Mouse (Mus musculus) layer of hippocampus, postnatal 10 days (tissue): ENCODE measurements around the gene Pof1b. TPM values are rescaled to one million over a fixed set of nuclear protein-coding genes. Genes with fewer than 3 reads are reported as not detected.

ENCODE experiments used
- DNase-seq, 2 experiments: peaks; one replicate each; pipeline ENCODE4 v3.0.0; 2021; ENCODE audit warnings: low spot score in 2 of 2
- long read RNA-seq: library from polyadenylated mRNA; stranded (forward); transcript quantifications from one replicate; pipeline ENCODE4 v2.0.0, GENCODE M21; 2023
- total RNA-seq, 2 experiments: library from RNA; stranded (reverse); gene quantifications; 2 replicates each; pipeline ENCODE4 v1.2.3; 2021

Gene Pof1b
- total RNA-seq, result not detected
- long read RNA-seq, result 0 reads

DNA sequence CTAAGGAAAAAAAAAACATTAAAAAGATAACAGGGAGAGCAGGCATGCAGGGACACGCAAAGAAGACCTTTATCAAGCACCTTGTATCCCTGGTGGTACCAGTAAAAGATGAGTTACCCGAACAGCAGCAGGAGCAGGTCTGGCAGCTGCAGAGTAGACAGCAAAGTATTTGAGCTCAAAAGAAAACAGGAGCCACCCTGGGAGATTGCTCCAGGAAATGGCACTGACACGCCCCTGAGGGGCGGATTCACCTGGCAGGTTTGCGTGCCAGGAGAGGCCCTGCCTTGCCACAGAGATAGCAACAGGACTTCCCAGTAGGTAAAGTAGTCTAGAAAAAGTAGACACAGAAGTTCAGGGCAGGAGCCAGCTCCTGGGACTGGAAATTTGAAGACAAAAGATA lies at the start of gene Pof1b:
Gene Pof1b (minus strand): TSS at position 144 of the 400 bp plus-strand sequence.
- DNase-seq, result no peak

DNA sequence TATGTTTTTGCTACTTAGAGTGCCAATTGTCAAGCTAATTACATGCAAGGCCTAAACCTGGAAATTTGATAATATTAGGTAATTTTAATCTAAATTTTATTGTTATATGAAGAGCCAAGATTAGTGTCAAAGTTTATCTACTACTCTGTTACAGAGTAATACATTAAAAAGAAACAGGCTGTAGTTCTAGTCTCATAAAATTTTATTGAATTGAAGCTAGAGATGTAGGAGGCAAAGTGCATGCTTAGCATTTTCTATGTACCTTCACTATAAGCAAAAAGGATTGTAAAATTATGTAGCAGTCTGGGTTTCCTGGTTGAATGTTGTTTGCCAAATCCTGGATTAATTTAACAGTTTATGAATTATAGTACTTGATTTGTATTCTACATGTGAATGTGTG lies 18.1 kb upstream of the Pof1b start:
- DNase-seq, result no peak

DNA sequence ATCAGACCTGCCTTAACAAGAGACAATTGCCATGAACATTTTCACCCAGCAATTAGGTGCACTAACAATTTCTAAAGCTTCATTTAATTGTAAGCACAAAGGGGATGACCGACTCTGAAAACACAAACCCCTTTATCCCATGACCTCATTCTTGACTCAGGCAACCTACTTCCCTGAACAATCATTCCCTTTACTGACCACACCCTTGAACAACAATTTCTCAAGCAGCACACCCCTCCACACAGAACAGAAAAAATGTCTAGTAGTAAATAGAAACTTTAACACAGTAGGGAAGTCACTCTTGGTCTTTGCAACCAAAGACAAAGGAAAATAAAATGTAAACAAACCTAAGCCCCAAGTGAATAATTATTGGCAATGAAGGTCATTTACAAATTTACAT lies 4.1 kb downstream of the Pof1b start:
- no peak for DNase-seq

DNA sequence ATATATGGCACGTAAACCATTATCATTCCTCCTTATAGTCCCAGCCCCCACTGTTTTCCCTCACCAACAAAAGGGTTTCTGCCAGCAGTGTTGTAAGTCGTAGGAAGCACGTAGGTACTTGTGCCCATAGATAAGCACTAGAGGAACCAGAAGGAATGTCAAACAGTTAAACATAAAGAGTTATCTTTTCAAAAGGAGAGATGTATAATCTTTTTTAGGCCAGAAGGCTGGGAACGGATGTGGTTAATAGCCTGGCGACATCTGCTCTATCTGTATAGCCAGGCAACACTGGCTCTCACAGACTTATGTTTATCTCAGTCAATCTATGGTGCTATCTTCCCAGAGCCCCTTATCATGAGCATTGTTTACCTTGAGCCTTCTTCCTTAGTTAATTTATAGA lies 17.8 kb downstream of the Pof1b start:
- DNase-seq, result no peak

DNA sequence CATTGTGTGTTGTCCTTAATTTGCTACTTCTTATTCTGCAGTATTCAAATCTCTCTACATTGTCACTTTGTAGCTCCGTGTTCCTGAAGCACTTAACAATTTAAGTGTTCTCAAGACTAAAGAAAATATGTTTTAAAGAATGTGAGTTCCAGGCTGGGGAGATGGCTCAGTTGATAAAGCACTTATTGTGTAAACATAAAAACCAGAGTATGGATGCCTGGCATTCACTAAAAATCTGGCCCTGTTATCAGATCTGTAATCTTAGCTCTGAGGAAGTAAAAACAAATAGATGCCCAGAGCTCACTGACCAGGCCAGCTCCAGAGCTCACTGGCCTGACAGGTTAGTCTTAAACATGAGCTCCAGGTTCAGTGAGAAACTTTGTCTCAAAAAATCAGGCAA lies 22.9 kb downstream of the Pof1b start:
- DNase-seq, result no peak

DNA sequence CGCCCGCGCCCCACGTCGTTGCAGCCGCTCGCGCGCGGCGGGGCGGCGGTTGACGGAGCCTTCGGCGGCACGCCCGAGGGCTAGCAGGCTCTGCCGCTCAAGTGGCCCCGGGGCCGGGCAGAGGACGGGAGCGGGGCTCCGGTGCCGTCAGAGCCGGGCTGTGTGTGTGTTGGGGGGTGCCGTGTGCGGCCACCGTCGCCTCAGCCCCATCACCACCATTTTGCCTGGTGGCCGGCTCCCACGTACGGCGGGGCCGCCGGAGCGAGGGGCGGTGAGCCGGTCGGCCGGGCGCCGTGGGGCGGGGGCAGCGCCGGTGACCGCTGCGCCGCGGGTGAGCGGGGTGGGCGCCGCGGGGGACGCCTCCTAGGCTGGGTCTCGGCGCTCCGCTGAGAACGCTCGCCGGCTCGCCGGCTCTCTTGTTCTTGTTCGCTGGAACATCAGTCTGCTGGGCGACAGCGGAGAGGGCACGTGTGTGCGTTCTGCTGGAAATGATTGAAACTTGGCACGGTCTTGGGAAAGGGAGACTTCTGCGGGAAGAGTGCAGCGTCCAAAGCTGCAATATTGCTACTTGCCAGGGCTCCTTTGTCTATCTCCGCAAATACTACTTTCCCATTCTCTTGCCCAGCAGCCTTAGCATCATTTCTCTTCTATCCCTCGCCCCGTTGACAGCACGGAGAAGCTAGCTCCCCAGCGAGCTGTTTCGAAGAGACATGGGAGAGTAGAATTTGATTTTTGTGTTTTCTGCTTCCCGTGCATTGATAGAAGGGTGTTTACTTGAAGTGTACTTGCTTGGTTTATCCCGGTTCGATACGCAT lies 96.9 kb downstream of the Pof1b start:
- peak; percentile 26 to 45 for DNase-seq

DNA sequence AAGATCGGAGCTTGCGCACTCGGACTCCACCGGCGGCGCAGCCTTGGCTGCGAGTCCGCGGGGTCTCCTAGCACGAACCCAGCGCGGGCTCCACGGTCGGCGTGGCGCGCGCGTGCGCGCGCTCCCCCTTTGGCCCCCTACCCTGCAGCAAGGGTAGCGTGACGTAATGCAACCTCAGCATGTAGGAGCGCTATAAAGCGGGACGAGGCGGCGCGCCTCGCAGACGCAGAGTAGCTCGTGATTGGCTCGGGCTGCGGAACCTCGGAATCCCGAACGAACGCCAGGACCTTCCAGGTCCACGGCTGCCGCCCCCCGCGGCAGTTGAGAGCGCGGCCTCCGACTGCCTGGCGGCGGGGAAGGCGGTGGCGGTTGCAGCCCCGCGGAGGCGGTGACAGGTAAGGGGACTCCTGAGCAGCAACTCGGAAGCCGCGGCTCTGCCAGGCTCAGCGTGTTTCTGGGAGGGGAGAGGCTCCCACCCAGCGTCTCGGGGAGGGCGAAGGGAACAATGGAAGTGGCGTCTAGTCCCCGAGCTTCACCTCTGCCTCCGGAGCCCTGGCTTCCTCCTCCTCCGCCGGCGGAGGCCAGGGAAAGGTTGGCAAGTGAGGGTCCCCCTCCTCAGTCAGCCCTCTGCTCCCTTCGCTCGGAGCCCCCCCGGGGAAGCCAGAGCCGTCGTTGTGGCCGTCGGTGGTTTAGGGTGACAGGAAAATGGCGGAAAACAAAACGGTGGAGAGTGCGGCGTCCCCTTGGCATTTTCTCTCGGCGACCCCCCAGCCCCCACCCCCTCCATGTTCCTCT lies 97.7 kb downstream of the Pof1b start, which contains the start of gene Zfp711:
Gene Zfp711 (plus strand): TSS at position 16 of the 795 bp plus-strand sequence.
- DNase-seq, result peak; percentile 53 to 72

Other genes with a start within 250 kb of the Pof1b start
- not detected for gene 2010106E10Rik, start 203.4 kb downstream of the Pof1b start, total RNA-seq
- gene Zfp711, start 98.1 kb downstream of the Pof1b start, total RNA-seq, result 10 to 100 TPM; 21.5 to 22.0 TPM